Mouse (Mus musculus): Measurements from ENCODE around the gene Atf7. TPM values are rescaled to one million over a fixed set of nuclear protein-coding genes. Genes with fewer than 3 reads are reported as not detected.

Atf7 gene
- 55.0 TPM for polyA plus RNA-seq (2014; fragmentation: Illumina TruSeq; extraction: RNeasy Lipid Tissue Mini Kit (QIAGEN cat#74804); ENCODE audit: low read depth, low replicate concordance)

GRCm38 (mm10) chr15:102624970-102625686 lies at the start of gene Atf7, which contains the start of gene Gm28047:
Atf7 (minus strand) TSS chr15:102625464.
Gm28047 (minus strand) TSS chr15:102625067.

GRCm38 (mm10) chr15:102672215-102673071 lies 47.2 kb upstream of the Atf7 start, which contains the start of gene Atp5g2:
Atp5g2 (minus strand) TSS chr15:102672352.

GRCm38 (mm10) chr15:102524892-102525485 lies 100.3 kb downstream of the Atf7 start, which contains the start of gene Npff:
Npff (minus strand) TSS chr15:102524942.

GRCm38 (mm10) chr15:102517976-102518858 lies 107.0 kb downstream of the Atf7 start, which contains the start of gene Tarbp2:
Tarbp2 (plus strand) TSS chr15:102518192.

DNA sequence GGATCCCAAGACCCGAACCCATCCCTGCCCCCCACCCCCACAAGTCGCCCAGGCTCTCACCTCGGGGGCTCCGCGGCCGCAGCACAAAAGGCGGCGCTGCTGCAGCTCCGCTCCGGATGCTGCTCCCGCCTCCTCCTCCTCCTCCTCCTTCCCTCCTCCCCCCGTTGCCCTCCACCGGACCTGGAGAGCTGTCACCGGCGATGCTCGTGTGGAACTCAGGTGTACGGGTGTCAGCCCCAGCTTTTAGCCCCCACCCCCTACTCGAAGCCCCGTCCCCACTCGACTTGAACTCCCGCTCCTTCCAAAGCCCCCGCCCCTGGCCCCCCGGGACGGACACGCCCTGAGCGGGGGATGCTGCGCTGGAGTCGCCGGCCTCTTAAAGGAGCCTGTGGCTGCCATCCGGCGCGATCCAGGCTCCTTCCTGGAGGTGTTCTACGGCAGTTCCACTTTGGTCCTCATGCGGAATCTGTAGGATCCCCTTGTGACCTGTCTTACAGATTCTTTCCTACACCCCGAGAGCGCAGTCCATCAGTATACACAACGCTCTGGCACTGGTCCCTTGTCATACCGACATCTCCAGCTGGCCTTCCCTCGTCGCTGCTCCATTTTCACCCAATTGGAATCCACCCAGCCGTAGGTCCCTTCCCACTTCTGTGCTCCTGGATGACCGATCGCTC lies 108.4 kb downstream of the Atf7 start, which contains the start of gene Map3k12:
Map3k12 (minus strand) TSS at position 337 of the 677 bp plus-strand sequence.

DNA sequence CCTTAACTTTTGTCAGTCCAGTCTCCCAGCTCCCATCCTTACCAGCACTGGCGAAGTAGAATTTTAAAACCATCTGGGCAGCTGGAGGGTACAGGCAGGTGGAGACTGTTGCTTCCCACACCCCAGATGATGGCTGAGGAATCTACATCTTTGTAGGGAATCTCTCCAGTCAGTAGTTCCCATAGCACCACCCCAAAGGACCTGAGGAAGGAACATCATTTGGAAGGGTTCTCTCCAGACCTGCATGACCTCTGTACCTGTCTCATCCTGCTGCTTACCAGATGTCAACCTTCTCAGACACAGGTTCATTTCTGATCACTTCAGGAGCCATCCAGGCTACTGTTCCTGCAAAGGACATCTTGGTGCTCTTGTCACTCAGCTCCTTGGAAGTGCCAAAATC lies 121.8 kb downstream of the Atf7 start, which contains the start of gene Gm10337:
Gm10337 (plus strand) TSS at position 276 of the 400 bp plus-strand sequence.

Other genes with a start within 250 kb of the Atf7 start
- gene Sp1, start 219.3 kb downstream of the Atf7 start, polyA plus RNA-seq (2014; fragmentation: Illumina TruSeq; extraction: RNeasy Lipid Tissue Mini Kit (QIAGEN cat#74804); ENCODE audit: low read depth, low replicate concordance), result 24.9 TPM
- 5.6 TPM for gene Amhr2, start 180.1 kb downstream of the Atf7 start, polyA plus RNA-seq (2014; fragmentation: Illumina TruSeq; extraction: RNeasy Lipid Tissue Mini Kit (QIAGEN cat#74804); ENCODE audit: low read depth, low replicate concordance)
- gene Prr13, start 166.4 kb downstream of the Atf7 start, polyA plus RNA-seq (2014; fragmentation: Illumina TruSeq; extraction: RNeasy Lipid Tissue Mini Kit (QIAGEN cat#74804); ENCODE audit: low read depth, low replicate concordance), result 84.5 TPM
- 498 TPM for gene Pcbp2, start 154.9 kb downstream of the Atf7 start, polyA plus RNA-seq (2014; fragmentation: Illumina TruSeq; extraction: RNeasy Lipid Tissue Mini Kit (QIAGEN cat#74804); ENCODE audit: low read depth, low replicate concordance)
- not detected for gene Gm10337, start 121.7 kb downstream of the Atf7 start, polyA plus RNA-seq (2014; fragmentation: Illumina TruSeq; extraction: RNeasy Lipid Tissue Mini Kit (QIAGEN cat#74804); ENCODE audit: low read depth, low replicate concordance)
- 13.2 TPM for gene Map3k12, start 108.4 kb downstream of the Atf7 start, polyA plus RNA-seq (2014; fragmentation: Illumina TruSeq; extraction: RNeasy Lipid Tissue Mini Kit (QIAGEN cat#74804); ENCODE audit: low read depth, low replicate concordance)
- gene Tarbp2, start 107.3 kb downstream of the Atf7 start, polyA plus RNA-seq (2014; fragmentation: Illumina TruSeq; extraction: RNeasy Lipid Tissue Mini Kit (QIAGEN cat#74804); ENCODE audit: low read depth, low replicate concordance), result 35.9 TPM
- 6.4 TPM for gene Npff, start 100.5 kb downstream of the Atf7 start, polyA plus RNA-seq (2014; fragmentation: Illumina TruSeq; extraction: RNeasy Lipid Tissue Mini Kit (QIAGEN cat#74804); ENCODE audit: low read depth, low replicate concordance)
- gene Gm28047, start 397 bp downstream of the Atf7 start, polyA plus RNA-seq (2014; fragmentation: Illumina TruSeq; extraction: RNeasy Lipid Tissue Mini Kit (QIAGEN cat#74804); ENCODE audit: low read depth, low replicate concordance), result 0.27 TPM
- 344 TPM for gene Atp5g2, start 46.9 kb upstream of the Atf7 start, polyA plus RNA-seq (2014; fragmentation: Illumina TruSeq; extraction: RNeasy Lipid Tissue Mini Kit (QIAGEN cat#74804); ENCODE audit: low read depth, low replicate concordance)
- 70.6 TPM for gene Calcoco1, start 96.7 kb upstream of the Atf7 start, polyA plus RNA-seq (2014; fragmentation: Illumina TruSeq; extraction: RNeasy Lipid Tissue Mini Kit (QIAGEN cat#74804); ENCODE audit: low read depth, low replicate concordance)

Measured in adipose tissue, adult 10 weeks (tissue).